Mouse (Mus musculus): Measurements from ENCODE around the gene Vmn1r214. TPM values are rescaled to one million over a fixed set of nuclear protein-coding genes. Genes with fewer than 3 reads are reported as not detected.

Vmn1r214 gene
- polyA plus RNA-seq (2012; rRNA removed), result not detected in 2 replicates

- Histone ChIP-seq H3K27ac (ENCODE audit: insufficient read depth, low read length) (no peak within 1 kb of the TSS), H3K4me1 (ENCODE audit: control insufficient read depth, insufficient read depth, low read length) (no peaks in the 10 kb centered on the region), H3K27me3 (ENCODE audit: control insufficient read depth, insufficient read depth, low read length) (no peaks in the 10 kb centered on the region), H3K4me3 (replicated peaks; ENCODE audit: insufficient read depth, low read depth, low read length) (no peak within 1 kb of the TSS)
- no peak for TF ChIP-seq POLR2A (IDR thresholded peaks at IDR 0.05; ENCODE audit: borderline replicate concordance, insufficient read depth, low read length)
- TF ChIP-seq CTCF (IDR thresholded peaks at IDR 0.05; ENCODE audit: borderline replicate concordance, insufficient read depth, low read depth, low read length), result no peak
- no peak for DNase-seq
- 81% methylated on average over 3 of the region's 3 CpGs for WGBS
Measured at GRCm38 (mm10) chr13:23030118-23030517, at the start of gene Vmn1r214. Gene Vmn1r214 (plus strand): TSS chr13:23030418.

- Histone ChIP-seq H3K4me1 (ENCODE audit: control insufficient read depth, insufficient read depth, low read length) (no peaks in the 10 kb centered on the region), H3K27ac (ENCODE audit: insufficient read depth, low read length) (no peak overlapping the region), H3K27me3 (ENCODE audit: control insufficient read depth, insufficient read depth, low read length) (no peaks in the 10 kb centered on the region), H3K4me3 (replicated peaks; ENCODE audit: insufficient read depth, low read depth, low read length) (no peak overlapping the region)
- no peak for DNase-seq
- TF ChIP-seq CTCF (IDR thresholded peaks at IDR 0.05; ENCODE audit: borderline replicate concordance, insufficient read depth, low read depth, low read length), result no peak
- TF ChIP-seq POLR2A (IDR thresholded peaks at IDR 0.05; ENCODE audit: borderline replicate concordance, insufficient read depth, low read length), result no peak
- 79% methylated on average over 11 of the region's 11 CpGs for WGBS
Measured at GRCm38 (mm10) chr13:22990214-22990891, 39.9 kb upstream of the Vmn1r214 start.

GRCm38 (mm10) chr13:22992178-22992700, 38.0 kb upstream of the Vmn1r214 start:
- DNase-seq, result no peak
- no peaks in the 10 kb centered on the region for H3K27me3 ChIP-seq (ENCODE audit: control insufficient read depth, insufficient read depth, low read length)
- H3K27ac ChIP-seq (ENCODE audit: insufficient read depth, low read length), result no peak overlapping the region
- 64% methylated on average over 1 of the region's 1 CpGs for WGBS
- no peak overlapping the region for H3K4me3 ChIP-seq (replicated peaks; ENCODE audit: insufficient read depth, low read depth, low read length)
- TF ChIP-seq CTCF (IDR thresholded peaks at IDR 0.05; ENCODE audit: borderline replicate concordance, insufficient read depth, low read depth, low read length) (no peak), POLR2A (IDR thresholded peaks at IDR 0.05; ENCODE audit: borderline replicate concordance, insufficient read depth, low read length) (no peak)
- H3K4me1 ChIP-seq (ENCODE audit: control insufficient read depth, insufficient read depth, low read length), result no peaks in the 10 kb centered on the region

- H3K27ac ChIP-seq (ENCODE audit: insufficient read depth, low read length), result no peak overlapping the region
- DNase-seq, result no peak
- no peaks in the 10 kb centered on the region for H3K27me3 ChIP-seq (ENCODE audit: control insufficient read depth, insufficient read depth, low read length)
- WGBS, result 62% methylated on average over 2 of the region's 2 CpGs
- H3K4me3 ChIP-seq (replicated peaks; ENCODE audit: insufficient read depth, low read depth, low read length), result no peak overlapping the region
- TF ChIP-seq POLR2A (IDR thresholded peaks at IDR 0.05; ENCODE audit: borderline replicate concordance, insufficient read depth, low read length), result no peak
- no peak for TF ChIP-seq CTCF (IDR thresholded peaks at IDR 0.05; ENCODE audit: borderline replicate concordance, insufficient read depth, low read depth, low read length)
- H3K4me1 ChIP-seq (ENCODE audit: control insufficient read depth, insufficient read depth, low read length), result no peaks in the 10 kb centered on the region
Measured at GRCm38 (mm10) chr13:22992721-22993120, 37.5 kb upstream of the Vmn1r214 start.

- no peak for TF ChIP-seq CTCF (IDR thresholded peaks at IDR 0.05; ENCODE audit: borderline replicate concordance, insufficient read depth, low read depth, low read length)
- no peak for TF ChIP-seq POLR2A (IDR thresholded peaks at IDR 0.05; ENCODE audit: borderline replicate concordance, insufficient read depth, low read length)
- Histone ChIP-seq H3K27me3 (ENCODE audit: control insufficient read depth, insufficient read depth, low read length) (no peaks in the 10 kb centered on the region), H3K27ac (ENCODE audit: insufficient read depth, low read length) (no peak within 1 kb of the TSS), H3K4me1 (ENCODE audit: control insufficient read depth, insufficient read depth, low read length) (no peaks in the 10 kb centered on the region), H3K4me3 (replicated peaks; ENCODE audit: insufficient read depth, low read depth, low read length) (no peak within 1 kb of the TSS)
- WGBS, result 58% methylated on average over 1 of the region's 1 CpGs
- no peak for DNase-seq
Measured at GRCm38 (mm10) chr13:23007356-23007755, 22.9 kb upstream of the Vmn1r214 start, which contains the start of gene Vmn1r213. Gene Vmn1r213 (plus strand): TSS chr13:23007656.

GRCm38 (mm10) chr13:23018158-23018557, 12.1 kb upstream of the Vmn1r214 start:
- Histone ChIP-seq H3K4me3 (replicated peaks; ENCODE audit: insufficient read depth, low read depth, low read length) (no peak overlapping the region), H3K27me3 (ENCODE audit: control insufficient read depth, insufficient read depth, low read length) (no peaks in the 10 kb centered on the region), H3K4me1 (ENCODE audit: control insufficient read depth, insufficient read depth, low read length) (no peaks in the 10 kb centered on the region), H3K27ac (ENCODE audit: insufficient read depth, low read length) (no peak overlapping the region)
- DNase-seq, result no peak
- no peak for TF ChIP-seq CTCF (IDR thresholded peaks at IDR 0.05; ENCODE audit: borderline replicate concordance, insufficient read depth, low read depth, low read length)

GRCm38 (mm10) chr13:23024812-23025211, 5.4 kb upstream of the Vmn1r214 start:
- no peaks in the 10 kb centered on the region for H3K4me1 ChIP-seq (ENCODE audit: control insufficient read depth, insufficient read depth, low read length)
- H3K27me3 ChIP-seq (ENCODE audit: control insufficient read depth, insufficient read depth, low read length), result no peaks in the 10 kb centered on the region
- DNase-seq, result no peak
- no peak overlapping the region for H3K4me3 ChIP-seq (replicated peaks; ENCODE audit: insufficient read depth, low read depth, low read length)
- no peak overlapping the region for H3K27ac ChIP-seq (ENCODE audit: insufficient read depth, low read length)
- TF ChIP-seq POLR2A (IDR thresholded peaks at IDR 0.05; ENCODE audit: borderline replicate concordance, insufficient read depth, low read length) (no peak), CTCF (IDR thresholded peaks at IDR 0.05; ENCODE audit: borderline replicate concordance, insufficient read depth, low read depth, low read length) (no peak)

- TF ChIP-seq POLR2A (IDR thresholded peaks at IDR 0.05; ENCODE audit: borderline replicate concordance, insufficient read depth, low read length), result no peak
- no peak for TF ChIP-seq CTCF (IDR thresholded peaks at IDR 0.05; ENCODE audit: borderline replicate concordance, insufficient read depth, low read depth, low read length)
- H3K4me1 ChIP-seq (ENCODE audit: control insufficient read depth, insufficient read depth, low read length), result no peaks in the 10 kb centered on the region
- WGBS, result 50% methylated on average over 1 of the region's 1 CpGs
Measured at GRCm38 (mm10) chr13:23057778-23058177, 27.6 kb downstream of the Vmn1r214 start.

More at GRCm38 (mm10) chr13:23057778-23058177, 27.6 kb downstream of the Vmn1r214 start:
- DNase-seq, result no peak
- Histone ChIP-seq H3K27ac (ENCODE audit: insufficient read depth, low read length) (no peak overlapping the region), H3K4me3 (replicated peaks; ENCODE audit: insufficient read depth, low read depth, low read length) (no peak overlapping the region), H3K27me3 (ENCODE audit: control insufficient read depth, insufficient read depth, low read length) (no peaks in the 10 kb centered on the region)

Data from cerebellum, adult 2 months (tissue).